Mouse (Mus musculus): ENCODE data around the gene Vash2. TPM values are rescaled to one million over a fixed set of nuclear protein-coding genes. Genes with fewer than 3 reads are reported as not detected.

Vash2 gene
- polyA plus RNA-seq, 1 experiment from 2014 or later: 19.1 TPM

- ATAC-seq: no peak
- H3K4me3 ChIP-seq (replicated peaks): no peak overlapping the region
- H3K27ac ChIP-seq: no peak overlapping the region
- no peaks in the 10 kb centered on the region for H3K27me3 ChIP-seq (replicated peaks)
- no peaks in the 10 kb centered on the region for H3K4me1 ChIP-seq (replicated peaks)
- no peak overlapping the region for H3K9ac ChIP-seq
- H3K4me2 ChIP-seq (replicated peaks): no peak overlapping the region
- WGBS: 89% methylated on average over 3 of the region's 3 CpGs
- H3K36me3 ChIP-seq: 0 out of 2 replicates have a peak, but pooled peaks cover 3% of the 10 kb centered on the region
- no peaks in the 10 kb centered on the region for H3K9me3 ChIP-seq
Measured at GRCm38 (mm10) chr1:191000686-191001085, 21.6 kb upstream of the Vash2 start.

GRCm38 (mm10) chr1:190998027-190998426 is 18.9 kb upstream of the Vash2 start:
- no peak for ATAC-seq
- Histone ChIP-seq H3K4me1 (replicated peaks) (no peaks in the 10 kb centered on the region), H3K4me2 (replicated peaks) (no peak overlapping the region), H3K4me3 (replicated peaks) (no peak overlapping the region), H3K27ac (no peak overlapping the region), H3K36me3 (no peaks in the 10 kb centered on the region), H3K9ac (no peak overlapping the region), H3K9me3 (no peaks in the 10 kb centered on the region), H3K27me3 (replicated peaks) (no peaks in the 10 kb centered on the region)
- 74% methylated on average over 1 of the region's 1 CpGs for WGBS

DNA sequence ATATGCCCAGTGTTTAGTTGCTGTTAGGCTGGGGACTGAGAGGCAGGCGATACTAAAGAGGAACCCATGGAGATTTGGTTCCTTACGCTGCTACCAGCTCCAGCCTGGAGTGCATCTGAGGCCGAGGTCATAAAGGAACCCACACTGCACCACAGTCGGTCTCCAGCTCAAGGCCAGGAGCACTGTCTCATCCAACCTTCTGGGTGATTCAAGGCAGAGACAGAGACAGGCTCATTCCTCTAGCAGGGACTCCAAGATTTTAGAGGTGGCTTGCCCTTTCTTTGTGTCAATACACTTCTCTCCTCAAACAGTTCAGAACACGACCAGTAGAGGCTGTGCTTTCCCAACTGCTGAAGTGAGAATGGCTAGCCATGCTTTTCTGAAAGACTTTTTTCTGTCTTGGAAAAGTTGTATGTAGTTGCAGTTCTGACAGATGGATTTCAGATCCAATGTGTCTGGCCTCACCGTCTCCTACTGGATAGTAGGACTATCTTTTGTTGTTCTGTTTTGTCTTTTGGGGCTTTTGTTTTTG is 17.3 kb upstream of the Vash2 start:
- 67% methylated on average over 6 of the region's 6 CpGs for WGBS
- H3K9ac ChIP-seq: no peak overlapping the region
- no peak overlapping the region for H3K4me3 ChIP-seq (replicated peaks)
- H3K9me3 ChIP-seq: no peaks in the 10 kb centered on the region
- no peak overlapping the region for H3K4me2 ChIP-seq (replicated peaks)
- ATAC-seq: no peak
- no peak overlapping the region for H3K27ac ChIP-seq
- no peaks in the 10 kb centered on the region for H3K36me3 ChIP-seq
- no peaks in the 10 kb centered on the region for H3K4me1 ChIP-seq (replicated peaks)
- H3K27me3 ChIP-seq (replicated peaks): no peaks in the 10 kb centered on the region

DNA sequence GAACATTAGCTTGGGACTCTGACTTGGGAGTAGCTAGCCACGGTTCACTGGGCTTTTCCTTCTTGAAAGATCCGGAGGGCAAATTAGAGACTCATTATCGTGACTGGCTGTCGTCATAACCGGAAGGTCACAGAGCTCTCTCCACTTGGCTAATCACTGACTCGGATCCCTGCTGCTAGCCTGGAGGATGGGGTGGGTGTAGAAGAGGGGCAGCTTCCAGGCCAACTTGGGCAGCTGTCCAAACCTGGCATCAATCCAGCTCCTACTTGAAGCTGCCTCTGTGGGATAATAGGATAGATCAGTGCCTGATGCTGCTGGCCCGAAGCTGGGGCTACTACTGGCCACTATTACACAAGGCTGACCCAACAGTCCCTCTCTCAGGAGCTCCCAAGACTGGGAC is 16.5 kb upstream of the Vash2 start:
- WGBS: 67% methylated on average over 7 of the region's 7 CpGs
- Histone ChIP-seq H3K9ac (no peak overlapping the region), H3K36me3 (no peaks in the 10 kb centered on the region), H3K27ac (no peak overlapping the region), H3K27me3 (replicated peaks) (no peaks in the 10 kb centered on the region), H3K9me3 (no peaks in the 10 kb centered on the region), H3K4me1 (replicated peaks) (no peaks in the 10 kb centered on the region), H3K4me2 (replicated peaks) (no peak overlapping the region), H3K4me3 (replicated peaks) (no peak overlapping the region)
- ATAC-seq: no peak

GRCm38 (mm10) chr1:190989437-190990082 is 10.5 kb upstream of the Vash2 start:
- Histone ChIP-seq H3K27me3 (replicated peaks) (no peaks in the 10 kb centered on the region), H3K36me3 (no peaks in the 10 kb centered on the region), H3K4me2 (replicated peaks) (no peak overlapping the region), H3K4me3 (replicated peaks) (no peak overlapping the region), H3K27ac (no peak overlapping the region), H3K9ac (no peak overlapping the region), H3K4me1 (replicated peaks) (no peaks in the 10 kb centered on the region), H3K9me3 (no peaks in the 10 kb centered on the region)
- 83% methylated on average over 9 of the region's 9 CpGs for WGBS
- ATAC-seq: no peak

GRCm38 (mm10) chr1:190981412-190981811 is 2.3 kb upstream of the Vash2 start:
- Histone ChIP-seq H3K9me3 (no peaks in the 10 kb centered on the region), H3K36me3 (no peaks in the 10 kb centered on the region), H3K4me2 (replicated peaks) (no peak overlapping the region), H3K27me3 (replicated peaks) (no peaks in the 10 kb centered on the region), H3K4me3 (replicated peaks) (no peak overlapping the region), H3K4me1 (replicated peaks) (peaks cover 20% of the 10 kb centered on the region), H3K9ac (no peak overlapping the region), H3K27ac (no peak overlapping the region)
- WGBS: 86% methylated on average over 4 of the region's 4 CpGs
- ATAC-seq: no peak

GRCm38 (mm10) chr1:190980470-190980869 is 1.4 kb upstream of the Vash2 start:
- no peak overlapping the region for H3K27ac ChIP-seq
- H3K36me3 ChIP-seq: no peaks in the 10 kb centered on the region
- H3K9ac ChIP-seq: no peak overlapping the region
- no peaks in the 10 kb centered on the region for H3K27me3 ChIP-seq (replicated peaks)
- no peak for ATAC-seq
- 83% methylated on average over 1 of the region's 1 CpGs for WGBS
- H3K4me1 ChIP-seq (replicated peaks): peaks cover 20% of the 10 kb centered on the region
- H3K4me3 ChIP-seq (replicated peaks): no peak overlapping the region
- no peaks in the 10 kb centered on the region for H3K9me3 ChIP-seq
- H3K4me2 ChIP-seq (replicated peaks): no peak overlapping the region

GRCm38 (mm10) chr1:190978511-190979073 is 504 bp downstream of the Vash2 start:
- peak overlapping the region; percentile 60 for H3K4me3 ChIP-seq (replicated peaks)
- no peaks in the 10 kb centered on the region for H3K9me3 ChIP-seq
- H3K36me3 ChIP-seq: no peaks in the 10 kb centered on the region
- no peaks in the 10 kb centered on the region for H3K27me3 ChIP-seq (replicated peaks)
- peaks cover 20% of the 10 kb centered on the region for H3K4me1 ChIP-seq (replicated peaks)
- WGBS: 0% methylated on average over 46 of the region's 46 CpGs
- peak overlapping the region; percentile 72 for H3K9ac ChIP-seq
- H3K4me2 ChIP-seq (replicated peaks): peak overlapping the region; percentile 96
- ATAC-seq: peak; percentile 80
- H3K27ac ChIP-seq: peak overlapping the region; percentile 90

DNA sequence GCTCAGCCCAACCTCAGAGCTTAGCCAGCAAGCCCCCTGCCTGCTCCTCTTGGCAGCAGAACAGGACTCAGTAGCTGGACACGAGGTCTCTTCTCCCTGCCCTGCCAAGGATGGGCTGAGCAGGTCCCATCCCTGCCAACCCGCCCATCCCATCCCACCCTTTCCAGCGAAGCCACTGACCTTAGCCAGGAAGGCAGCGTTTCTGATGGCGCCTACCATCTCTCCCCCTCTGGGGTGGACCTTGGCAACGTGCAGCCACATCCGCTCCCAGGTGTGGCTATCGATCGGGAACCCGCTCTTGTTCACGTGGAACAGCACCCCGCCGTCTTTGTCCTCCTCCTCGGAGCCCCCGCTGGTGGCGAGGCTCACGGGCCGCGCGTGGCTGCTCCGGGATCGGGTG is 1.1 kb downstream of the Vash2 start:
- no peak for ATAC-seq
- 2% methylated on average over 22 of the region's 22 CpGs for WGBS
- Histone ChIP-seq H3K4me1 (replicated peaks) (peaks cover 20% of the 10 kb centered on the region), H3K27ac (peak overlapping the region; percentile 90; the same call in 1 of the 2 replicates), H3K4me3 (replicated peaks) (peak overlapping the region; percentile 60), H3K4me2 (replicated peaks) (peak overlapping the region; percentile 96), H3K27me3 (replicated peaks) (no peaks in the 10 kb centered on the region), H3K36me3 (no peaks in the 10 kb centered on the region), H3K9ac (peak overlapping the region; percentile 72), H3K9me3 (no peaks in the 10 kb centered on the region)

- no peak overlapping the region for H3K9ac ChIP-seq
- 31% methylated on average over 11 of the region's 11 CpGs for WGBS
- 0 out of 2 replicates have a peak, but pooled peaks cover 4% of the 10 kb centered on the region for H3K36me3 ChIP-seq
- H3K4me3 ChIP-seq (replicated peaks): peak overlapping the region; percentile 60
- no peaks in the 10 kb centered on the region for H3K9me3 ChIP-seq
- H3K27ac ChIP-seq: no peak overlapping the region
- H3K4me2 ChIP-seq (replicated peaks): peak overlapping the region; percentile 96
- no peak for ATAC-seq
- no peaks in the 10 kb centered on the region for H3K27me3 ChIP-seq (replicated peaks)
- peaks cover 20% of the 10 kb centered on the region for H3K4me1 ChIP-seq (replicated peaks)
Measured at GRCm38 (mm10) chr1:190976887-190977573, 2.1 kb downstream of the Vash2 start.

DNA sequence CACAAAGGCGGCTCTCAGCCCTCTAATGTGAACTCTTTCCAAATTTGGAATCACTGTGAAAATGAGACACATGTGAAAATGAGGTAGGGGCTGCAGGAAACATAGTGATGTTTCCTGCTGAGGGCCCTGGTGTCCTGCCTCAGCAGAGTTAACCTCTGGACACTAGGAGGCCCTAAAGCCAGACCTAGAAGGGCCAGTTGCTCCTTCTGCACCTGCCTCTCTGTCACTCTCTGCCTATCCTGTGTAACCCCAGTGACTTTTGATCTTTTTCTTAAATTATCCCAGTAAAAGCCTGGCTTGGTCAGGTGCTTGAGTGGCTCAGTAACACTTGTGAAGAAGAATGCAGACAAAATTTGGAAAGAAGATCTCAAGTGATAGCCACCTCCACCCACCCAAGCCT is 4.3 kb downstream of the Vash2 start:
- no peak overlapping the region for H3K27ac ChIP-seq
- H3K4me1 ChIP-seq (replicated peaks): peaks cover 20% of the 10 kb centered on the region
- 79% methylated on average over 1 of the region's 1 CpGs for WGBS
- no peaks in the 10 kb centered on the region for H3K9me3 ChIP-seq
- no peak overlapping the region for H3K9ac ChIP-seq
- no peak overlapping the region for H3K4me2 ChIP-seq (replicated peaks)
- H3K27me3 ChIP-seq (replicated peaks): no peaks in the 10 kb centered on the region
- ATAC-seq: no peak
- no peak overlapping the region for H3K4me3 ChIP-seq (replicated peaks)
- H3K36me3 ChIP-seq: peaks cover 6% of the 10 kb centered on the region

GRCm38 (mm10) chr1:190974191-190974590 is 4.9 kb downstream of the Vash2 start:
- peaks cover 11% of the 10 kb centered on the region for H3K36me3 ChIP-seq

More at GRCm38 (mm10) chr1:190974191-190974590, 4.9 kb downstream of the Vash2 start:
- Histone ChIP-seq H3K4me2 (replicated peaks) (no peak overlapping the region), H3K4me1 (replicated peaks) (peaks cover 20% of the 10 kb centered on the region), H3K27ac (no peak overlapping the region), H3K9me3 (no peaks in the 10 kb centered on the region), H3K4me3 (replicated peaks) (no peak overlapping the region), H3K27me3 (replicated peaks) (no peaks in the 10 kb centered on the region), H3K9ac (no peak overlapping the region)
- WGBS: 85% methylated on average over 8 of the region's 8 CpGs
- ATAC-seq: no peak

Data from intestine, embryonic 15.5 days (tissue).